Mouse (Mus musculus): Measurements from ENCODE around the gene Nkain1. TPM values are rescaled to one million over a fixed set of nuclear protein-coding genes. Genes with fewer than 3 reads are reported as not detected.

Nkain1 gene
- polyA plus RNA-seq, 1 experiment from 2014 or later = 6.7 TPM

GRCm38 (mm10) chr4:130572545-130572944, 1.4 kb downstream of the Nkain1 start:
- H3K4me1 ChIP-seq (ENCODE audit: control insufficient read depth, insufficient read depth, low read length) = peaks cover 28% of the 10 kb centered on the region
- peak overlapping the region; percentile 91; the same call in 1 of the 2 replicates for H3K9ac ChIP-seq (ENCODE audit: low read depth, low read length)
- no peak overlapping the region for H3K27ac ChIP-seq (ENCODE audit: low read depth, low read length)
- ATAC-seq (ENCODE audit: low FRiP score, low TSS enrichment) = no peak
- H3K4me2 ChIP-seq (replicated peaks; ENCODE audit: low read depth, low read length) = peak overlapping the region; percentile 96
- no peaks in the 10 kb centered on the region for H3K36me3 ChIP-seq (ENCODE audit: control insufficient read depth, insufficient read depth, low read length)
- WGBS = 26% methylated on average over 10 of the region's 10 CpGs
- no peaks in the 10 kb centered on the region for H3K27me3 ChIP-seq (ENCODE audit: control insufficient read depth, insufficient read depth, low read length)
- no peaks in the 10 kb centered on the region for H3K9me3 ChIP-seq (ENCODE audit: control insufficient read depth, low read length)
- H3K4me3 ChIP-seq (ENCODE audit: low read length) = peak overlapping the region; percentile 82

GRCm38 (mm10) chr4:130570941-130571720, 2.8 kb downstream of the Nkain1 start:
- no peak overlapping the region for H3K9ac ChIP-seq (ENCODE audit: low read depth, low read length)
- no peaks in the 10 kb centered on the region for H3K9me3 ChIP-seq (ENCODE audit: control insufficient read depth, low read length)
- peaks cover 28% of the 10 kb centered on the region for H3K4me1 ChIP-seq (ENCODE audit: control insufficient read depth, insufficient read depth, low read length)
- H3K27ac ChIP-seq (ENCODE audit: low read depth, low read length) = no peak overlapping the region
- no peak overlapping the region for H3K4me2 ChIP-seq (replicated peaks; ENCODE audit: low read depth, low read length)
- H3K4me3 ChIP-seq (ENCODE audit: low read length) = no peak overlapping the region
- no peaks in the 10 kb centered on the region for H3K27me3 ChIP-seq (ENCODE audit: control insufficient read depth, insufficient read depth, low read length)
- peak; percentile 28; the same call in 1 of the 2 replicates for ATAC-seq (ENCODE audit: low FRiP score, low TSS enrichment)
- 48% methylated on average over 10 of the region's 10 CpGs for WGBS
- no peaks in the 10 kb centered on the region for H3K36me3 ChIP-seq (ENCODE audit: control insufficient read depth, insufficient read depth, low read length)

- WGBS = 40% methylated on average over 23 of the region's 23 CpGs
- Histone ChIP-seq H3K9ac (ENCODE audit: low read depth, low read length) (no peak overlapping the region), H3K4me3 (ENCODE audit: low read length) (no peak overlapping the region), H3K27ac (ENCODE audit: low read depth, low read length) (no peak overlapping the region), H3K27me3 (ENCODE audit: control insufficient read depth, insufficient read depth, low read length) (no peaks in the 10 kb centered on the region), H3K36me3 (ENCODE audit: control insufficient read depth, insufficient read depth, low read length) (no peaks in the 10 kb centered on the region), H3K4me2 (replicated peaks; ENCODE audit: low read depth, low read length) (no peak overlapping the region), H3K9me3 (ENCODE audit: control insufficient read depth, low read length) (no peaks in the 10 kb centered on the region), H3K4me1 (ENCODE audit: control insufficient read depth, insufficient read depth, low read length) (peaks cover 28% of the 10 kb centered on the region)
- no peak for ATAC-seq (ENCODE audit: low FRiP score, low TSS enrichment)
Observed at GRCm38 (mm10) chr4:130568043-130568978, 5.7 kb downstream of the Nkain1 start.

- no peak overlapping the region for H3K4me3 ChIP-seq (ENCODE audit: low read length)
- no peak for ATAC-seq (ENCODE audit: low FRiP score, low TSS enrichment)
- no peaks in the 10 kb centered on the region for H3K27me3 ChIP-seq (ENCODE audit: control insufficient read depth, insufficient read depth, low read length)
- peaks cover 22% of the 10 kb centered on the region for H3K4me1 ChIP-seq (ENCODE audit: control insufficient read depth, insufficient read depth, low read length)
- no peaks in the 10 kb centered on the region for H3K9me3 ChIP-seq (ENCODE audit: control insufficient read depth, low read length)
- WGBS = 28% methylated on average over 8 of the region's 8 CpGs
- no peak overlapping the region for H3K9ac ChIP-seq (ENCODE audit: low read depth, low read length)
- no peaks in the 10 kb centered on the region; the same call in 1 of the 2 replicates for H3K36me3 ChIP-seq (ENCODE audit: control insufficient read depth, insufficient read depth, low read length)
- no peak overlapping the region for H3K27ac ChIP-seq (ENCODE audit: low read depth, low read length)
- H3K4me2 ChIP-seq (replicated peaks; ENCODE audit: low read depth, low read length) = no peak overlapping the region
Observed at GRCm38 (mm10) chr4:130563820-130564219, 10.2 kb downstream of the Nkain1 start.

GRCm38 (mm10) chr4:130563260-130563756, 10.7 kb downstream of the Nkain1 start:
- Histone ChIP-seq H3K27me3 (ENCODE audit: control insufficient read depth, insufficient read depth, low read length) (no peaks in the 10 kb centered on the region), H3K9me3 (ENCODE audit: control insufficient read depth, low read length) (no peaks in the 10 kb centered on the region), H3K4me3 (ENCODE audit: low read length) (no peak overlapping the region), H3K9ac (ENCODE audit: low read depth, low read length) (no peak overlapping the region), H3K4me2 (replicated peaks; ENCODE audit: low read depth, low read length) (no peak overlapping the region), H3K36me3 (ENCODE audit: control insufficient read depth, insufficient read depth, low read length) (no peaks in the 10 kb centered on the region; the same call in 1 of the 2 replicates), H3K27ac (ENCODE audit: low read depth, low read length) (no peak overlapping the region), H3K4me1 (ENCODE audit: control insufficient read depth, insufficient read depth, low read length) (peaks cover 20% of the 10 kb centered on the region)
- ATAC-seq (ENCODE audit: low FRiP score, low TSS enrichment) = no peak
- 84% methylated on average over 9 of the region's 9 CpGs for WGBS

- ATAC-seq (ENCODE audit: low FRiP score, low TSS enrichment) = no peak
- no peak overlapping the region for H3K4me3 ChIP-seq (ENCODE audit: low read length)
- H3K9ac ChIP-seq (ENCODE audit: low read depth, low read length) = no peak overlapping the region
- H3K4me2 ChIP-seq (replicated peaks; ENCODE audit: low read depth, low read length) = no peak overlapping the region
- H3K9me3 ChIP-seq (ENCODE audit: control insufficient read depth, low read length) = no peaks in the 10 kb centered on the region
- H3K27me3 ChIP-seq (ENCODE audit: control insufficient read depth, insufficient read depth, low read length) = no peaks in the 10 kb centered on the region
- H3K36me3 ChIP-seq (ENCODE audit: control insufficient read depth, insufficient read depth, low read length) = no peaks in the 10 kb centered on the region; the same call in 1 of the 2 replicates
- no peak overlapping the region for H3K27ac ChIP-seq (ENCODE audit: low read depth, low read length)
- peaks cover 16% of the 10 kb centered on the region for H3K4me1 ChIP-seq (ENCODE audit: control insufficient read depth, insufficient read depth, low read length)
- WGBS = 35% methylated on average over 11 of the region's 11 CpGs
Observed at GRCm38 (mm10) chr4:130560576-130561310, 13.2 kb downstream of the Nkain1 start.

GRCm38 (mm10) chr4:130559220-130559619, 14.8 kb downstream of the Nkain1 start:
- WGBS = 81% methylated on average over 3 of the region's 3 CpGs
- Histone ChIP-seq H3K4me2 (replicated peaks; ENCODE audit: low read depth, low read length) (no peak overlapping the region), H3K9ac (ENCODE audit: low read depth, low read length) (no peak overlapping the region), H3K36me3 (ENCODE audit: control insufficient read depth, insufficient read depth, low read length) (no peaks in the 10 kb centered on the region; the same call in 1 of the 2 replicates), H3K27me3 (ENCODE audit: control insufficient read depth, insufficient read depth, low read length) (no peaks in the 10 kb centered on the region), H3K9me3 (ENCODE audit: control insufficient read depth, low read length) (no peaks in the 10 kb centered on the region), H3K27ac (ENCODE audit: low read depth, low read length) (no peak overlapping the region), H3K4me3 (ENCODE audit: low read length) (no peak overlapping the region), H3K4me1 (ENCODE audit: control insufficient read depth, insufficient read depth, low read length) (peaks cover 16% of the 10 kb centered on the region)
- no peak for ATAC-seq (ENCODE audit: low FRiP score, low TSS enrichment)

GRCm38 (mm10) chr4:130557852-130558251, 16.1 kb downstream of the Nkain1 start:
- Histone ChIP-seq H3K4me3 (ENCODE audit: low read length) (no peak overlapping the region), H3K9me3 (ENCODE audit: control insufficient read depth, low read length) (no peaks in the 10 kb centered on the region), H3K9ac (ENCODE audit: low read depth, low read length) (no peak overlapping the region), H3K36me3 (ENCODE audit: control insufficient read depth, insufficient read depth, low read length) (no peaks in the 10 kb centered on the region; the same call in 1 of the 2 replicates), H3K4me1 (ENCODE audit: control insufficient read depth, insufficient read depth, low read length) (peaks cover 20% of the 10 kb centered on the region), H3K27ac (ENCODE audit: low read depth, low read length) (no peak overlapping the region), H3K27me3 (ENCODE audit: control insufficient read depth, insufficient read depth, low read length) (no peaks in the 10 kb centered on the region), H3K4me2 (replicated peaks; ENCODE audit: low read depth, low read length) (no peak overlapping the region)
- ATAC-seq (ENCODE audit: low FRiP score, low TSS enrichment) = peak; percentile 20; the same call in 1 of the 2 replicates
- whole genome bisulfite sequencing = 46% methylated on average over 12 of the region's 12 CpGs

All from kidney, embryonic 14.5 days (tissue).